Mouse (Mus musculus) megakaryocyte, embryonic 14.5 days (primary cell): ENCODE data around the gene Dok7. TPM values are rescaled to one million over a fixed set of nuclear protein-coding genes. Genes with fewer than 3 reads are reported as not detected.

ENCODE experiments used
- H3K27me3 ChIP-seq: replicated peaks from 2 replicates; pipeline ENCODE3; 2012; ENCODE audit warnings: inconsistent platforms
- H3K36me3 ChIP-seq: replicated peaks from 2 replicates; pipeline ENCODE3; 2012; ENCODE audit warnings: low read length, inconsistent platforms, mixed read lengths
- H3K4me1 ChIP-seq: 2 replicates; pipeline ENCODE4 v1.6.1; 2012; ENCODE audit warnings: inconsistent platforms
- H3K4me3 ChIP-seq: replicated peaks from 2 replicates; pipeline ENCODE3; 2012; ENCODE audit warnings: moderate library complexity, mild to moderate bottlenecking, inconsistent platforms
- H3K9me3 ChIP-seq: 2 replicates; pipeline ENCODE4 v1.6.1; 2012; ENCODE audit warnings: inconsistent platforms
- FLI1 ChIP-seq: IDR thresholded peaks from 2 replicates; pipeline ENCODE4 v1.6.1; 2012; ENCODE audit warnings: low read length, inconsistent platforms, mixed read lengths
- GATA1 ChIP-seq: IDR thresholded peaks from 3 replicates; pipeline ENCODE4 v1.6.1; 2012; ENCODE audit warnings: mixed read lengths, low read length, inconsistent platforms, borderline replicate concordance
- polyA plus RNA-seq: library from polyadenylated mRNA; stranded (reverse); fragments of >175 nt; gene quantifications from 2 replicates; pipeline ENCODE4 v1.2.3, GENCODE M21; 2012; ENCODE audit warnings: low replicate concordance; ENCODE audit not compliant: insufficient read depth

The Dok7 gene
- polyA plus RNA-seq, 1 experiment = 1.1 TPM

DNA sequence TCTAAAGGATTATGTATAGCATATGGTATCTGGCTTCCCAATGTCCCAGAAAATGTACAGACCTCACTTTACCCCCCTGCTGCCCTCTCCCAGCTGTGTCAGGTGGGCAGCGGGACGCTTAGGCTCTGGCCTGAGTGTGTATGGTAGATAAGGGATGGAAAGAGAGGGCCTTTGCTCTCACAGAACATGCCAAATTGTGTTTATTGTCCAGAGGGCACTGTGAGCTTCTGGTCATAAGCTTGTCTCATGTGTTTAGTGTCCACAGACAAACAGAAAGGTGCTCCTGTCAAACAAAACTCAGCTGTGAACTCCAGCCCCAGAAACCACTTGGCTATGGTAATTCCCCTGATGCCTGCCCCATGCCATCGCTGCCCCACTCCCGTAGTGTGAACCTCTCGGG, 26.8 kb upstream of the Dok7 start:
- peaks cover 100% of the 10 kb centered on the region for H3K4me1 ChIP-seq
- H3K4me3 ChIP-seq = no peak overlapping the region
- no peaks in the 10 kb centered on the region for H3K9me3 ChIP-seq
- H3K36me3 ChIP-seq = peaks cover 100% of the 10 kb centered on the region
- no peaks in the 10 kb centered on the region for H3K27me3 ChIP-seq
- TF ChIP-seq FLI1 (no peak), GATA1 (no peak)

- Histone ChIP-seq H3K9me3 (no peaks in the 10 kb centered on the region), H3K4me3 (peak overlapping the region; percentile 31), H3K36me3 (peaks cover 84% of the 10 kb centered on the region), H3K4me1 (peaks cover 99% of the 10 kb centered on the region), H3K27me3 (no peaks in the 10 kb centered on the region)
- TF ChIP-seq FLI1 (no peak), GATA1 (no peak)
Measured at GRCm38 (mm10) chr5:35033068-35033467, 23.5 kb upstream of the Dok7 start.

- Histone ChIP-seq H3K4me1 (peaks cover 99% of the 10 kb centered on the region), H3K4me3 (no peak overlapping the region), H3K27me3 (no peaks in the 10 kb centered on the region), H3K9me3 (no peaks in the 10 kb centered on the region), H3K36me3 (peaks cover 84% of the 10 kb centered on the region)
- TF ChIP-seq GATA1 (no peak), FLI1 (no peak)
Measured at GRCm38 (mm10) chr5:35033619-35034018, 22.9 kb upstream of the Dok7 start.

- no peaks in the 10 kb centered on the region for H3K9me3 ChIP-seq
- no peaks in the 10 kb centered on the region for H3K27me3 ChIP-seq
- peaks cover 84% of the 10 kb centered on the region for H3K36me3 ChIP-seq
- H3K4me3 ChIP-seq = peak overlapping the region; percentile 88
- TF ChIP-seq FLI1 (no peak), GATA1 (no peak)
- peaks cover 99% of the 10 kb centered on the region for H3K4me1 ChIP-seq
Measured at GRCm38 (mm10) chr5:35035141-35035540, 21.4 kb upstream of the Dok7 start.

DNA sequence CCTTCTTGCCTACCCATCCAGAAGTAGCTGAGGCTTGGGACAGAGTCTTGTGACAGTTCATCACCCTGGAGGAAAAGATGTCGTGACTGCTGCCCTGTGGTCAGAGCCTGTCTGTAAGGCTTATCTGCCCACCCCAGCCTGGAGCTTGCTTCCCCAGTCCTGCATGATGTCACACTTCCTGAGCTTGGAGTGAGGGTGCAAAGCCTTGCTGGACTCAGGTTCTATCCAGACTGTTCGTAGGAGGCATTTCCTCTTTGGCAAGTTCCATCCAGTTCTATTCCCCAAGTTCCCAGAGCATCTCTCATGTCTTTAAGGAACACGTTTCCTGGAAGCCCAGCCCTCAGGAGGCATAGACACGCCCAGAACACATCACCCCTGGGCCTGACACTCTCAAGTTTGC, 20.8 kb upstream of the Dok7 start:
- H3K9me3 ChIP-seq = no peaks in the 10 kb centered on the region
- TF ChIP-seq GATA1 (peak; percentile 100), FLI1 (peak; percentile 82)
- H3K27me3 ChIP-seq = no peaks in the 10 kb centered on the region
- peaks cover 99% of the 10 kb centered on the region for H3K4me1 ChIP-seq
- peaks cover 84% of the 10 kb centered on the region for H3K36me3 ChIP-seq
- peak overlapping the region; percentile 88 for H3K4me3 ChIP-seq

DNA sequence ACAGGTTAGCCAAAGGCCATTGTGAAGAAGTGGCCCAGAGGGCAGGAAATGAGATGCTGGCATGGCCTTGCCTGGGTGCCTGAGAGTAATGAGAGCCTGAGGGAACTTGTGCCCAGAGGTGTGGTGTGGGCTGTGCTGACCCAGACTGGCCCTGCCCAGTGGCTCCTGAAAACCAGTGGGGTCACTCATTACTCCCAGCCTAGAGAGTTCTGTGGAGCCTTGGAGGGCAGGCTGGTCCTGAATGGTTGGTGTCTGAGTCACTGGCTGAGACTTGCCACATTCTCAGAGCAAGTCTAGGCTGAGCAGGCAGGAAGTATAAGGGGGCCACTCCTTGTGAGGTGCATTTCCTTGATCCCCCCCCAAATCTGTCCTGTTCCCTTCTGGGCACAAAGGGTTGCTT, 19.1 kb upstream of the Dok7 start:
- Histone ChIP-seq H3K27me3 (no peaks in the 10 kb centered on the region), H3K4me3 (peak overlapping the region; percentile 12), H3K36me3 (peaks cover 80% of the 10 kb centered on the region), H3K4me1 (peaks cover 99% of the 10 kb centered on the region), H3K9me3 (no peaks in the 10 kb centered on the region)
- TF ChIP-seq GATA1 (no peak), FLI1 (no peak)

DNA sequence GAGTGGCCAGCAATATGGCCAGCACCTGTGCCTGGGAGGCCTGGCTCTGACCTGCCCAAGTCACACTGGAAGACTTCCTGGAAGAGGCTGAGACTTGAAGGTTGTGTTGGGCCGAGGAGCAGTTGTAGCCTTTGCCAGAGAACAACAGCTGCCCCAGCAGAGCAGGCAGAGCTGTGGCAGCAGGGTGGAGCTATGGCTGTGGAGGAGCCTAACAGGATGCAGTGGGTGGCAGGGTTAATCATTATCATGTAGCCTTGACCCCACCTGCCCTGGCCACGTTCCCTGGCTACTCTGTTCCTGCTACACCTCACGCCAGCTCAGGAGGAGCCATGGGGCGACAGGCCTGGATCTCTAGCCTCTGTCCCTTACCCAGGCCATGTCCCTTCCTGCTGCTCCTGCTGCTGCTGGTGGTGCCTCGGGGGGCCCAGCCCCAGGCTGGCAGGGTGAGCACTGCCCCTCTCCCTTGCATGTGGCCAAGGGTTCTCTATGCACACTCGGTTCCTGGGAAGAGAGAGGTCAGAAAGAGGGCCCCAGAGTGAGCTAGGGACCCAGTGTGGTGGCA, 15.2 kb upstream of the Dok7 start, which contains the start of gene Hgfac:
TSS of gene Hgfac (plus strand) at position 242 of the 562 bp plus-strand sequence.
- Histone ChIP-seq H3K9me3 (no peaks in the 10 kb centered on the region), H3K4me3 (peak within 1 kb of the TSS; percentile 79), H3K4me1 (peaks cover 88% of the 10 kb centered on the region), H3K27me3 (peaks cover 12% of the 10 kb centered on the region), H3K36me3 (peaks cover 87% of the 10 kb centered on the region)
- TF ChIP-seq FLI1 = no peak
- no peak for TF ChIP-seq GATA1

DNA sequence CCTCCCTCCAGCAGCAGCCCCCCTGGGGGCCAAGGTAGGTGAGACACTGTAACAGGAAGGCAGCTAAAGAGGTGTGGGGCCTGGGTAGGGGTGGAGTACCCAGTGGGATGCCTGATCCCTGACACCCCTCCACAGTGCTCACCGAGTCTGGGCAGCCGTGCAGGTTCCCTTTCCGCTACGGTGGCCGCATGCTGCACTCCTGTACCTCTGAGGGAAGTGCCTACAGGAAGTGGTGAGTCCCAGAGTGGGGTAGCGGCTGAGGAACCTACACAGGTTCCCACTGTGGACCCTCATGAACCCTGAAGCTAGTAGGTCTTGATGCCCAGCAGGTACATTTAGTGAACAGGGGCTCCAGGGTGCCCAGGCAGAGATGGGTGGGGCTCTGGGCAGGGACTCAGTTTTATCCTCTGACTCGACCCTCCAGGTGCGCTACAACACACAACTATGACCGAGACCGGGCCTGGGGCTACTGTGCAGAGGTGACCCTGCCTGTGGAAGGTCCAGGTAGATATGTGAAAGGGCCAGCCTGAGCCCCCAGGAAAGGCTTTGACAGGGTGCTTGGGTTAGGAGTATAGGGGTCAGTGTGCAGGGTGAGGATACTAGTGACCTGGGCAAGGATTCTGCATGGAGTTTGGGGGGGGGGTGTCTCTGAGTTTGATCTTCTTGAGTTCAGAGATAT, 14.0 kb upstream of the Dok7 start:
- Histone ChIP-seq H3K36me3 (peaks cover 90% of the 10 kb centered on the region), H3K4me1 (peaks cover 81% of the 10 kb centered on the region), H3K4me3 (peak overlapping the region; percentile 62), H3K9me3 (no peaks in the 10 kb centered on the region), H3K27me3 (peaks cover 21% of the 10 kb centered on the region)
- no peak for TF ChIP-seq FLI1
- no peak for TF ChIP-seq GATA1

DNA sequence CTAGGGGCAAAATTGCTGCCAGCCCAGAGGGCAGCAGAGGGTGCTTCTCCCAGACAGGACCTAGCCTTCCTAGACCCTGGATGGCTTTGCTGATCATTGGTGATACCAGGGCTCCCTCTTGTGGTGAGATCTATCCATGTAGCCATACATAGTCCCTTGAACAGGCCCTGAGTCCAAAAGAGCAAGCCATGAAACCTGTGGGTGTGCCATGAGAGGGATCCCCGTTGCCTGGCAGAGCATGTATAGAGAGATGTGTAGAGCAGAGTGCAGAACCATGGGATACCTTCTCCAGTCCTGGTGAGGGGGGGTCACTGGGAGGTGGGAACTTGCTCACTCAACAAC, 13.5 kb upstream of the Dok7 start:
- Histone ChIP-seq H3K4me3 (no peak overlapping the region), H3K4me1 (peaks cover 75% of the 10 kb centered on the region), H3K36me3 (peaks cover 90% of the 10 kb centered on the region), H3K9me3 (no peaks in the 10 kb centered on the region), H3K27me3 (peaks cover 22% of the 10 kb centered on the region)
- TF ChIP-seq FLI1 = no peak
- no peak for TF ChIP-seq GATA1

- Histone ChIP-seq H3K27me3 (peaks cover 62% of the 10 kb centered on the region), H3K9me3 (no peaks in the 10 kb centered on the region)
- TF ChIP-seq GATA1 = no peak
- TF ChIP-seq FLI1 = no peak
Measured at GRCm38 (mm10) chr5:35050541-35050940, 6.0 kb upstream of the Dok7 start.

GRCm38 (mm10) chr5:35054628-35055027, 1.9 kb upstream of the Dok7 start:
- Histone ChIP-seq H3K27me3 (peaks cover 81% of the 10 kb centered on the region), H3K36me3 (no peaks in the 10 kb centered on the region), H3K9me3 (no peaks in the 10 kb centered on the region), H3K4me3 (peak overlapping the region; percentile 69), H3K4me1 (peaks cover 51% of the 10 kb centered on the region)
- TF ChIP-seq GATA1 = no peak
- no peak for TF ChIP-seq FLI1

More at GRCm38 (mm10) chr5:35050541-35050940, 6.0 kb upstream of the Dok7 start:
- Histone ChIP-seq H3K4me1 (peaks cover 33% of the 10 kb centered on the region), H3K36me3 (peaks cover 29% of the 10 kb centered on the region), H3K4me3 (no peak overlapping the region)
